ENCODE assay signal across 8 mouse cellular contexts in genomic region chr2:118520042-118520933, GRCm38 (mm10). TPM values are rescaled to one million over a fixed set of nuclear protein-coding genes. Genes with fewer than 3 reads are reported as not detected.
DNase-seq lines count a peak whose midpoint lies in the region; ATAC-seq lines count a peak whose summit lies in the region.

No protein-coding gene starts in this region.

- no peaks in the 10 kb centered on the region for H3K9me3 ChIP-seq in forebrain, embryonic 15.5 days
- H3K9me3 ChIP-seq in hindbrain, embryonic 12.5 days (replicated peaks), result no peaks in the 10 kb centered on the region
- no peaks in the 10 kb centered on the region for H3K9me3 ChIP-seq in limb, embryonic 11.5 days (ENCODE audit: control insufficient read depth, low read length)
- H3K9me3 ChIP-seq in midbrain, embryonic 10.5 days (replicated peaks), result no peaks in the 10 kb centered on the region

- H3K36me3 ChIP-seq in forebrain, embryonic 15.5 days, result no peaks in the 10 kb centered on the region
- no peaks in the 10 kb centered on the region for H3K36me3 ChIP-seq in hindbrain, embryonic 12.5 days
- no peaks in the 10 kb centered on the region for H3K36me3 ChIP-seq in limb, embryonic 11.5 days (ENCODE audit: control insufficient read depth, insufficient read depth, low read length)
- no peaks in the 10 kb centered on the region for H3K36me3 ChIP-seq in midbrain, embryonic 10.5 days

- DNase-seq in thymus, postnatal 14 days, result peak; percentile 47
- DNase-seq in thymus, postnatal 25 days, result no peak
- peak; percentile 87 for DNase-seq in limb, embryonic 11.5 days (ENCODE audit: low spot score)
- DNase-seq in midbrain, embryonic 10.5 days (ENCODE audit: low spot score), result peak; percentile 48
- DNase-seq in adrenal gland, postnatal 4 days (ENCODE audit: low spot score in 2 of 2), result no peak

- no peaks in the 10 kb centered on the region for H3K27me3 ChIP-seq in forebrain, embryonic 15.5 days
- H3K27me3 ChIP-seq in hindbrain, embryonic 12.5 days, result 0 out of 2 replicates have a peak, but pooled peaks cover 3% of the 10 kb centered on the region
- no peaks in the 10 kb centered on the region for H3K27me3 ChIP-seq in limb, embryonic 11.5 days (ENCODE audit: control insufficient read depth, insufficient read depth, low read length)
- H3K27me3 ChIP-seq in midbrain, embryonic 10.5 days (ENCODE audit: low read depth, poor library complexity, severe bottlenecking), result no peaks in the 10 kb centered on the region

- no peak overlapping the region for H3K4me3 ChIP-seq in forebrain, embryonic 15.5 days
- no peak overlapping the region for H3K4me3 ChIP-seq in hindbrain, embryonic 12.5 days
- no peak overlapping the region for H3K4me3 ChIP-seq in limb, embryonic 11.5 days (ENCODE audit: low read depth, low read length)
- H3K4me3 ChIP-seq in midbrain, embryonic 10.5 days, result no peak overlapping the region

- H3K4me2 ChIP-seq in forebrain, embryonic 15.5 days (replicated peaks), result no peak overlapping the region
- H3K4me2 ChIP-seq in hindbrain, embryonic 12.5 days (replicated peaks), result no peak overlapping the region
- no peak overlapping the region for H3K4me2 ChIP-seq in limb, embryonic 11.5 days (ENCODE audit: low read depth, severe bottlenecking)

- H3K4me1 ChIP-seq in forebrain, embryonic 15.5 days, result peaks cover 7% of the 10 kb centered on the region; the same call in 1 of the 2 replicates
- H3K4me1 ChIP-seq in hindbrain, embryonic 12.5 days, result peaks cover 18% of the 10 kb centered on the region
- H3K4me1 ChIP-seq in limb, embryonic 11.5 days (ENCODE audit: control insufficient read depth, insufficient read depth, low read length), result peaks cover 22% of the 10 kb centered on the region
- peaks cover 36% of the 10 kb centered on the region for H3K4me1 ChIP-seq in midbrain, embryonic 10.5 days

- peak; percentile 85; the same call in 1 of the 2 replicates for ATAC-seq in forebrain, embryonic 15.5 days (replicated peaks)
- peak; percentile 92 for ATAC-seq in hindbrain, embryonic 12.5 days (ENCODE audit: low FRiP score)
- ATAC-seq in limb, embryonic 11.5 days (ENCODE audit: insufficient number of reproducible peaks, low FRiP score, low TSS enrichment, low read depth), result peak; percentile 93
- no peak for ATAC-seq in inflammation-experienced regulatory T-cells, adult 6 months

- peak overlapping the region; percentile 24; the same call in 1 of the 2 replicates for H3K27ac ChIP-seq in forebrain, embryonic 15.5 days (replicated peaks)
- H3K27ac ChIP-seq in hindbrain, embryonic 12.5 days, result peak overlapping the region; percentile 76
- peak overlapping the region; percentile 87 for H3K27ac ChIP-seq in limb, embryonic 11.5 days (replicated peaks; ENCODE audit: low read depth, low read length)
- peak overlapping the region; percentile 74 for H3K27ac ChIP-seq in midbrain, embryonic 10.5 days (replicated peaks)

- 37% methylated on average over 9 of the region's 9 CpGs for WGBS in forebrain, embryonic 15.5 days
- WGBS in hindbrain, embryonic 12.5 days, result 30% methylated on average over 9 of the region's 9 CpGs
- WGBS in limb, embryonic 11.5 days, result 30% methylated on average over 9 of the region's 9 CpGs
- 44% methylated on average over 9 of the region's 9 CpGs for WGBS in midbrain, embryonic 10.5 days

- H3K9ac ChIP-seq in forebrain, embryonic 15.5 days (replicated peaks), result no peak overlapping the region
- 0 out of 2 replicates have a peak overlapping the region, but pooled peaks have one; percentile 23 for H3K9ac ChIP-seq in hindbrain, embryonic 12.5 days
- H3K9ac ChIP-seq in limb, embryonic 11.5 days (ENCODE audit: low read length), result no peak overlapping the region

RNA-seq across cellular contexts. Expression of gene Bmf, which starts 29.2 kb away (rescaled TPM):
- polyA plus RNA-seq in forebrain, embryonic 15.5 days (2015; fragmentation: Nextera tagmentation; extraction: Ambion mirVana), result 1.3 and 1.8 TPM in 2 replicates
- polyA plus RNA-seq in hindbrain, embryonic 12.5 days (2016; fragmentation: Nextera tagmentation; extraction: Ambion mirVana), result 5.4 and 6.2 TPM in 2 replicates
- 3.8 and 7.5 TPM in 2 replicates for polyA plus RNA-seq in limb, embryonic 11.5 days (2014; fragmentation: Nextera tagmentation; extraction: Ambion mirVana)
- polyA plus RNA-seq in midbrain, embryonic 10.5 days (2016; fragmentation: Nextera tagmentation; extraction: Ambion mirVana), result 2.9 and 3.0 TPM in 2 replicates
- 1 to 10 TPM in 2 of 3 experiments, under 1 TPM in 1; 0.81 to 2.8 (median 1.7) TPM for polyA plus RNA-seq in inflammation-experienced regulatory T-cells, adult 6 months (2017; shearing (Covaris generic))
- 10 to 100 TPM; 30.9 to 35.7 TPM for total RNA-seq in adrenal gland, postnatal 4 days (2021)

RNA-seq across cellular contexts. Expression of gene Srp14, which starts 40.8 kb away (rescaled TPM):
- polyA plus RNA-seq in forebrain, embryonic 15.5 days (2015; fragmentation: Nextera tagmentation; extraction: Ambion mirVana), result 332 and 333 TPM in 2 replicates
- 261 and 288 TPM in 2 replicates for polyA plus RNA-seq in hindbrain, embryonic 12.5 days (2016; fragmentation: Nextera tagmentation; extraction: Ambion mirVana)
- 231 TPM in 2 replicates for polyA plus RNA-seq in limb, embryonic 11.5 days (2014; fragmentation: Nextera tagmentation; extraction: Ambion mirVana)
- 261 and 272 TPM in 2 replicates for polyA plus RNA-seq in midbrain, embryonic 10.5 days (2016; fragmentation: Nextera tagmentation; extraction: Ambion mirVana)
- 100 to 1,000 TPM; 288 to 331 (median 298) TPM for polyA plus RNA-seq in inflammation-experienced regulatory T-cells, adult 6 months (2017; shearing (Covaris generic))
- 100 to 1,000 TPM; 143 to 152 TPM for total RNA-seq in adrenal gland, postnatal 4 days (2021)

Comparison
In these comparisons a context has a peak if more than half of its experiments do, and no peak if none do; other contexts are left out.
1. DNase-seq: peak in thymus, postnatal 14 days (single experiment), limb, embryonic 11.5 days (single experiment) and midbrain, embryonic 10.5 days (single experiment); none in thymus, postnatal 25 days (single experiment) and adrenal gland, postnatal 4 days (0 of 2).
2. H3K27ac ChIP-seq: peak in every context shown above with its lines; median percentile 87 in limb, embryonic 11.5 days; 76 in hindbrain, embryonic 12.5 days; 74 in midbrain, embryonic 10.5 days; 24 in forebrain, embryonic 15.5 days.